Mouse (Mus musculus) CH12.LX (cell line): Measurements from ENCODE around the gene Nr1i3.

Source experiments
- BHLHE40 ChIP-seq: IDR thresholded peaks from 2 replicates; pipeline ENCODE4 v1.6.1; 2011; ENCODE audit warnings: mild to moderate bottlenecking, low read depth, low read length, improper control_type of control experiment
- CTCF ChIP-seq, 2 experiments: IDR thresholded peaks in 1 of 2; conservative IDR thresholded peaks in 1 of 2; 2 replicates each; pipeline ENCODE4 v1.5.1; 2011 to 2012; ENCODE audit warnings: low read depth in 2 of 2, low read length in 2 of 2, improper control_type of control experiment in 1 of 2, inconsistent platforms in 1 of 2, mild to moderate bottlenecking in 1 of 2, moderate library complexity in 1 of 2
- GABPA ChIP-seq: IDR thresholded peaks from 2 replicates; pipeline ENCODE4 v1.6.1; 2012; ENCODE audit warnings: low read depth, low read length, improper control_type of control experiment, inconsistent platforms; ENCODE audit not compliant: insufficient replicate concordance
- MAZ ChIP-seq: IDR thresholded peaks from 2 replicates; pipeline ENCODE4 v1.6.1; 2012; ENCODE audit warnings: low read depth, mild to moderate bottlenecking, inconsistent platforms, low read length, improper control_type of control experiment, moderate library complexity
- NELFE ChIP-seq: IDR thresholded peaks from 2 replicates; pipeline ENCODE4 v1.6.1; 2011; ENCODE audit warnings: low read depth, low read length, improper control_type of control experiment
- PAX5 ChIP-seq: IDR thresholded peaks from 2 replicates; pipeline ENCODE4 v1.6.1; 2012; ENCODE audit warnings: low read length, inconsistent platforms, mixed read lengths
- UBTF ChIP-seq: IDR thresholded peaks from 2 replicates; pipeline ENCODE4 v1.6.1; 2012; ENCODE audit warnings: low read depth, mild to moderate bottlenecking, inconsistent platforms, low read length, improper control_type of control experiment, moderate library complexity
- ZC3H11A ChIP-seq: IDR thresholded peaks from 2 replicates; pipeline ENCODE4 v1.6.1; 2012; ENCODE audit warnings: low read depth, mild to moderate bottlenecking, inconsistent platforms, low read length, improper control_type of control experiment
- ZMIZ1 ChIP-seq: IDR thresholded peaks from 2 replicates; pipeline ENCODE4 v1.6.1; 2012; ENCODE audit warnings: low read depth, mild to moderate bottlenecking, inconsistent platforms, low read length, improper control_type of control experiment
- ZNF384 ChIP-seq: IDR thresholded peaks from 2 replicates; pipeline ENCODE4 v1.6.1; 2012; ENCODE audit warnings: low read depth, low read length, improper control_type of control experiment, inconsistent platforms

DNA sequence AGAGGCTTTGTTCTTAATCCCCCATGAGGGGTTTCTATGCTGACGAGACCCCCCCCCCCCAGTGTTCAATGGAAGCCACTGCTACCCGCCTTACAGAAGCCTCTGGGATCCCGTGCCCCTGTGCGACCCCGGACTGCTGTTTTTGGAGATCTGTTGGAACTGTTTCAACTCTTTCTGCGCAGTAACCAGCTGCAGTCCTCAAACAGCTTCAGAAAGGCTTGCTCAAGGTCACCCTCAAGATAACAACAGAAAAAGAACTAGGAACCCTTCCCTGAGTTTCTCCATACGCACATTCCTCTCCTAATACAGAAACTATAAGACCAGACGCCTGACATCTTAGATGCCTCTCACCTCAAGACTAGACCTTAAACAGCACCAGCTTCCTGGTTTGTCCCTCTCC is 24.7 kb upstream of the Nr1i3 start:
- TF ChIP-seq CTCF (conservative IDR thresholded peaks at IDR 0.05 in 1 of 2, IDR thresholded peaks at IDR 0.05 in 1 of 2; ENCODE audit: low read depth in 2 of 2, low read length in 2 of 2) (no peak), ZC3H11A (no peak), BHLHE40 (no peak), MAZ (no peak), PAX5 (no peak), NELFE (no peak), ZMIZ1 (no peak), ZNF384 (no peak), GABPA (no peak), UBTF (no peak)
